In genomic region chr16:50073979-50074378, GRCm38 (mm10) we compare ENCODE assay signal across 9 mouse cellular contexts.
DNase-seq lines count a peak whose midpoint lies in the region; ATAC-seq lines count a peak whose summit lies in the region.
"Had no signal": no experiment of that assay in that cellular context is flagged by ENCODE, and none has a peak within 500 bp of the region (broad histone marks: within the 10 kb centered on the region; RNA-seq: fewer than 3 reads in every experiment).

No protein-coding gene starts in this region.

- peak; percentile 54 for ATAC-seq in forebrain, embryonic 12.5 days (ENCODE audit: low FRiP score)
- ATAC-seq in forebrain, embryonic 11.5 days (replicated peaks; ENCODE audit: low FRiP score): no peak
- peak; percentile 25; the same call in 1 of the 2 replicates for ATAC-seq in neural tube, embryonic 14.5 days (ENCODE audit: low read depth)
- no peak for ATAC-seq in neural tube, embryonic 15.5 days (ENCODE audit: low FRiP score)
- ATAC-seq in granulocyte monocyte progenitor cell, adult 5-6 weeks (replicated peaks; ENCODE audit: poor library complexity, severe bottlenecking): peak; percentile 67

- H3K27ac ChIP-seq in forebrain, embryonic 12.5 days: no peak overlapping the region
- H3K27ac ChIP-seq in forebrain, embryonic 11.5 days (ENCODE audit: low read depth, low read length): no peak overlapping the region
- no peak overlapping the region for H3K27ac ChIP-seq in neural tube, embryonic 14.5 days (ENCODE audit: low read depth, low read length)
- H3K27ac ChIP-seq in neural tube, embryonic 15.5 days (replicated peaks): no peak overlapping the region
- H3K27ac ChIP-seq in heart, embryonic 10.5 days: no peak overlapping the region

- H3K36me3 ChIP-seq in forebrain, embryonic 12.5 days (replicated peaks): no peaks in the 10 kb centered on the region
- no peaks in the 10 kb centered on the region for H3K36me3 ChIP-seq in forebrain, embryonic 11.5 days (ENCODE audit: control insufficient read depth, insufficient read depth, low read length)
- no peaks in the 10 kb centered on the region for H3K36me3 ChIP-seq in neural tube, embryonic 14.5 days (ENCODE audit: control insufficient read depth, insufficient read depth, low read length)
- no peaks in the 10 kb centered on the region for H3K36me3 ChIP-seq in neural tube, embryonic 15.5 days
- H3K36me3 ChIP-seq in heart, embryonic 10.5 days: no peaks in the 10 kb centered on the region

- no peak overlapping the region for H3K4me2 ChIP-seq in forebrain, embryonic 12.5 days
- H3K4me2 ChIP-seq in forebrain, embryonic 11.5 days (ENCODE audit: low read depth, low read length, severe bottlenecking): no peak overlapping the region
- no peak overlapping the region for H3K4me2 ChIP-seq in neural tube, embryonic 14.5 days (ENCODE audit: low read depth, low read length)
- H3K4me2 ChIP-seq in neural tube, embryonic 15.5 days: no peak overlapping the region

- H3K4me1 ChIP-seq in forebrain, embryonic 12.5 days: peaks cover 8% of the 10 kb centered on the region; the same call in 1 of the 2 replicates
- no peaks in the 10 kb centered on the region; the same call in 1 of the 2 replicates for H3K4me1 ChIP-seq in forebrain, embryonic 11.5 days (replicated peaks; ENCODE audit: control insufficient read depth, insufficient read depth, low read length)
- H3K4me1 ChIP-seq in neural tube, embryonic 14.5 days (ENCODE audit: control insufficient read depth, insufficient read depth, low read length): no peaks in the 10 kb centered on the region
- peaks cover 10% of the 10 kb centered on the region; the same call in 1 of the 2 replicates for H3K4me1 ChIP-seq in neural tube, embryonic 15.5 days
- 0 out of 2 replicates have a peak, but pooled peaks cover 2% of the 10 kb centered on the region for H3K4me1 ChIP-seq in heart, embryonic 10.5 days

- WGBS in forebrain, embryonic 12.5 days: 79% methylated on average over 4 of the region's 4 CpGs
- WGBS in forebrain, embryonic 11.5 days: 75% methylated on average over 4 of the region's 4 CpGs
- 78% methylated on average over 4 of the region's 4 CpGs for WGBS in neural tube, embryonic 14.5 days
- WGBS in neural tube, embryonic 15.5 days: 79% methylated on average over 4 of the region's 4 CpGs
- 71% methylated on average over 4 of the region's 4 CpGs for WGBS in heart, embryonic 10.5 days

- H3K4me3 ChIP-seq in forebrain, embryonic 12.5 days (replicated peaks): no peak overlapping the region
- no peak overlapping the region for H3K4me3 ChIP-seq in forebrain, embryonic 11.5 days (ENCODE audit: low read depth, low read length)
- H3K4me3 ChIP-seq in neural tube, embryonic 14.5 days (ENCODE audit: low read depth, low read length): no peak overlapping the region
- H3K4me3 ChIP-seq in neural tube, embryonic 15.5 days (replicated peaks): no peak overlapping the region
- no peak overlapping the region for H3K4me3 ChIP-seq in heart, embryonic 10.5 days
- H3K4me3 ChIP-seq: myocyte had no signal

- no peak overlapping the region for H3K9ac ChIP-seq in forebrain, embryonic 12.5 days
- no peak overlapping the region for H3K9ac ChIP-seq in forebrain, embryonic 11.5 days (ENCODE audit: low read length)
- no peak overlapping the region for H3K9ac ChIP-seq in neural tube, embryonic 14.5 days (replicated peaks; ENCODE audit: low read depth, low read length)
- no peak overlapping the region for H3K9ac ChIP-seq in neural tube, embryonic 15.5 days (replicated peaks)

- 0 out of 2 replicates have a peak, but pooled peaks cover 3% of the 10 kb centered on the region for H3K27me3 ChIP-seq in forebrain, embryonic 12.5 days
- H3K27me3 ChIP-seq in forebrain, embryonic 11.5 days (ENCODE audit: control insufficient read depth, insufficient read depth, low read length): no peaks in the 10 kb centered on the region
- no peaks in the 10 kb centered on the region for H3K27me3 ChIP-seq in neural tube, embryonic 14.5 days (ENCODE audit: control insufficient read depth, insufficient read depth, low read length)
- H3K27me3 ChIP-seq in neural tube, embryonic 15.5 days (replicated peaks): no peaks in the 10 kb centered on the region
- no peaks in the 10 kb centered on the region for H3K27me3 ChIP-seq in heart, embryonic 10.5 days (ENCODE audit: insufficient read depth, poor library complexity, severe bottlenecking)

- DNase-seq in forebrain, embryonic 11.5 days (ENCODE audit: low spot score): no peak
- DNase-seq in thymus, postnatal 10 days (ENCODE audit: low spot score in 2 of 2): peak; percentile 25 to 32
- DNase-seq in left cerebral cortex, adult 9 months (ENCODE audit: low spot score in 2 of 2): no peak
- DNase-seq in heart, embryonic 10.5 days (ENCODE audit: low spot score): no peak

- H3K9me3 ChIP-seq in forebrain, embryonic 12.5 days: no peaks in the 10 kb centered on the region
- no peaks in the 10 kb centered on the region for H3K9me3 ChIP-seq in forebrain, embryonic 11.5 days (ENCODE audit: control insufficient read depth, low read length)
- H3K9me3 ChIP-seq in neural tube, embryonic 14.5 days (ENCODE audit: control insufficient read depth, low read length): no peaks in the 10 kb centered on the region
- H3K9me3 ChIP-seq in neural tube, embryonic 15.5 days (replicated peaks): no peaks in the 10 kb centered on the region
- no peaks in the 10 kb centered on the region for H3K9me3 ChIP-seq in heart, embryonic 10.5 days

Comparison
In these comparisons a context has a peak if more than half of its experiments do, and no peak if none do; other contexts are left out.
1. ATAC-seq: peak in forebrain, embryonic 12.5 days (single experiment), neural tube, embryonic 14.5 days (single experiment) and granulocyte monocyte progenitor cell, adult 5-6 weeks (single experiment); none in forebrain, embryonic 11.5 days (single experiment) and neural tube, embryonic 15.5 days (single experiment).
2. DNase-seq: peak in thymus, postnatal 10 days (2 of 2); none in forebrain, embryonic 11.5 days (single experiment), left cerebral cortex, adult 9 months (0 of 2) and heart, embryonic 10.5 days (single experiment).